Mouse (Mus musculus): ENCODE results near the gene Vmn1r79. TPM values are rescaled to one million over a fixed set of nuclear protein-coding genes. Genes with fewer than 3 reads are reported as not detected.
"Not testable (repeated sequence)": the region's sequence is repeated elsewhere in the genome, so short reads cannot be mapped to it uniquely, and the experiment has no call there.

Vmn1r79 gene
- 0.04 TPM in 1 of 2 replicates, not detected in the other for polyA plus RNA-seq (2015; fragmentation: Nextera tagmentation; extraction: Ambion mirVana)

DNA sequence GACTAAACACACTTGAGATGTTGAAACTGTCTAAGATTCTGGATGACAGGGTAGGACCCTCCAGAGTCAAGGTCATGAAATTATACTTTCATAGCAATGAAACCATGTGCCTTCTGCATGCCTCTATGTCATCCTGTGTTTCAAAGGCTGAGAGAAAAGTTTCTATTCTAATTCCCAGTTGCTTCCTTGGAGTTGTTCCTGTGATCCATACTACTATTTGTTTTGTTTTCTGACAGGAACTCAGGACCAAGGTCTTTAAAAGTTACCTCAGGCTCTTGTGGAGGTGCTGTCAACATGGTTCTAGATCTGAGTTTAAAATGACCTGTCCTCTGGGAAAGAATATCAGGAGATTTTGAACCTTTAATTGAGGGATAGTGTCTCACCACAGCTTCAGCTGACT lies at the start of gene Vmn1r79:
Gene Vmn1r79, plus strand, starts transcription at position 301 of the 400 bp plus-strand sequence.
- not testable (repeated sequence) for H3K9me3 ChIP-seq (ENCODE audit: control insufficient read depth, low read length); H3K27ac ChIP-seq (replicated peaks); H3K9ac ChIP-seq (ENCODE audit: low read length); H3K27me3 ChIP-seq (ENCODE audit: control insufficient read depth, insufficient read depth, low read length); ATAC-seq (ENCODE audit: low FRiP score, low TSS enrichment); H3K4me2 ChIP-seq (replicated peaks; ENCODE audit: low read depth); DNase-seq (ENCODE audit: low spot score); H3K4me1 ChIP-seq (replicated peaks; ENCODE audit: control insufficient read depth, insufficient read depth); H3K36me3 ChIP-seq (ENCODE audit: control insufficient read depth, insufficient read depth, low read length); H3K4me3 ChIP-seq (ENCODE audit: low read depth, low read length)

DNA sequence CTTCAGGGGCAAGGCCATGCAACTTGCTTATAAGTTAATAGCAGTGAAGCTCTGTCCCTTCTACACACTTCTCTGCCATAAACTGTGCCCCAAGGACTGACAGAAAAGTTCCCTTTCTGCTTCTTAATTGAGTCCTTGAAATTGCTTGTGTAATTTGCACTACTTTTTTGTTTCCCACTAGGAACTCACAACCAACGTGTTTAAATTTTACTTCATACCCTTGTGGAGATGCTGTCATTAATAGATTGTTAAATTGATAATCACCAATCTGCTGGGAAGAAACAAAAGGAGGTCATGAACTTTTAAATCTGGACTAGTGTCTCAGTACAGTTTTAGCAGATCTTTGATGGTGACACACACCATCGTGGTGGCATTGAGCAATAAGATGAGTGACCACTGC lies 21.1 kb upstream of the Vmn1r79 start, which contains the start of gene Vmn1r78:
Gene Vmn1r78, plus strand, starts transcription at position 301 of the 400 bp plus-strand sequence.
- Histone ChIP-seq H3K4me3 (ENCODE audit: low read depth, low read length) (no peak within 1 kb of the TSS), H3K27me3 (ENCODE audit: control insufficient read depth, insufficient read depth, low read length) (no peaks in the 10 kb centered on the region), H3K36me3 (ENCODE audit: control insufficient read depth, insufficient read depth, low read length) (no peaks in the 10 kb centered on the region), H3K27ac (replicated peaks) (no peak within 1 kb of the TSS), H3K4me2 (replicated peaks; ENCODE audit: low read depth) (no peak within 1 kb of the TSS), H3K9me3 (ENCODE audit: control insufficient read depth, low read length) (no peaks in the 10 kb centered on the region), H3K4me1 (replicated peaks; ENCODE audit: control insufficient read depth, insufficient read depth) (no peaks in the 10 kb centered on the region), H3K9ac (ENCODE audit: low read length) (no peak within 1 kb of the TSS)
- WGBS: 48% methylated on average over 2 of the region's 2 CpGs
- TF ChIP-seq EP300 (optimal IDR thresholded peaks at IDR 0.05): no peak
- no peak for TF ChIP-seq CTCF (IDR thresholded peaks at IDR 0.05; ENCODE audit: low read depth)
- DNase-seq (ENCODE audit: low spot score) (no peak), ATAC-seq (ENCODE audit: low FRiP score, low TSS enrichment) (no peak)

DNA sequence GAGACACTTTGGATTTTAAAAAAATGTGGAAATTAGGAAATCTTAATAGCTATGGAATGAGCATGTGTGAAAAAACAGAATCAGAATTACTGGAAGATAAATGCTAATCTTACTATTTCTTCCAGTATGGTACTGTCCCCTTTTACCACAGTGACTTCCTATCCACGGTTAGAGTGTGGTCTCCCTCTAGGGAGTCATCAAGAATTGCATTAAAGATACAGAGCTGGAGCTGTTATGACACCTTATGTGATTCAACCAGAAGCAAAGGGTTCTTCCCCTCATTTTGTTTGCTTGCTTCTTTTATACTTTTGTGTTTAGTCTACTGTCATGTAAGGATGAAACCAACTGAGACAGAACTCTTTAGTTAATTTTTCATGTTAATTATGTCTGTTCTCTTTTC lies 14.6 kb upstream of the Vmn1r79 start:
- 67% methylated on average over 1 of the region's 1 CpGs for WGBS
- not testable (repeated sequence) for H3K4me1 ChIP-seq (replicated peaks; ENCODE audit: control insufficient read depth, insufficient read depth); H3K9me3 ChIP-seq (ENCODE audit: control insufficient read depth, low read length); DNase-seq (ENCODE audit: low spot score); H3K4me2 ChIP-seq (replicated peaks; ENCODE audit: low read depth); H3K36me3 ChIP-seq (ENCODE audit: control insufficient read depth, insufficient read depth, low read length); H3K27ac ChIP-seq (replicated peaks); H3K4me3 ChIP-seq (ENCODE audit: low read depth, low read length); H3K27me3 ChIP-seq (ENCODE audit: control insufficient read depth, insufficient read depth, low read length); H3K9ac ChIP-seq (ENCODE audit: low read length); ATAC-seq (ENCODE audit: low FRiP score, low TSS enrichment)

DNA sequence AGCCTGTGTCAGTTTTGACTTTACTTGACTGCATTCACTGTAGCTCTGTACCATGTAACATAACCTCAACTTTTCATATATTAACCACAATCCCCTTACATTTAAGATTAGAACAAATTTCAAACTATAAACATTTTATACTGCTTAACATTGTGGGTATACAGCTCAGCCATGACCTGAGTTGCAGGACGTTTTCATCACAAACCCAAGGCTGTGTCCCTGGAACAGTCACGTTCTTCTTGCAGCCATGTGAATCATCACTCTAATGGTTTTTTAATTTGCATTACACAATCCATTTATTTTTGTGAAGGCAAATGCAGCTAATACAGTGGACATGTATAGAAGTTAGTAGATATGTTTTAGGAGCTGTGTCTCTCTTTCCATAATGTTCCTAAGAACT lies 1.8 kb downstream of the Vmn1r79 start:
- DNase-seq (ENCODE audit: low spot score); H3K27me3 ChIP-seq (ENCODE audit: control insufficient read depth, insufficient read depth, low read length); H3K4me3 ChIP-seq (ENCODE audit: low read depth, low read length); H3K4me1 ChIP-seq (replicated peaks; ENCODE audit: control insufficient read depth, insufficient read depth); H3K36me3 ChIP-seq (ENCODE audit: control insufficient read depth, insufficient read depth, low read length); H3K4me2 ChIP-seq (replicated peaks; ENCODE audit: low read depth); H3K9me3 ChIP-seq (ENCODE audit: control insufficient read depth, low read length); H3K9ac ChIP-seq (ENCODE audit: low read length); H3K27ac ChIP-seq (replicated peaks); ATAC-seq (ENCODE audit: low FRiP score, low TSS enrichment): not testable (repeated sequence)
- 56% methylated on average over 2 of the region's 2 CpGs for WGBS

DNA sequence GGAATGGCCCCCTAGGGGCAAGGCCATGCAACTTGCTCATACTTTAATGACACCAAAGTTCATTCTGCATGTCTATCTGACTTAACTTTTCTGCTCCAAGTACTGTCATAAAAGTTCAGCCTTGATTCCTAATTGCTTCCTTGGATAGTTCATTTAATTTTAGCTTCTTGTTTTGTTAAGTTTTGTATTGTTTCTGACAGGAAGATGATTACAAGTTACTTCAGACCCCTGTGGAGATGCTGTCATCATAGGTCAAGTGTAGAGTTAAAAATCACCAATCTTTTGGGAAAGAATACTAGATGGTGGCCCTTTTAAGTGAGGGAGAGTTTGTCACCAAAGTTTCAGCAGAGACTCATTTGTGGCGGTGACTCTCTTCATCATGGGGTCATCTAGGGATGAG lies 17.9 kb downstream of the Vmn1r79 start, which contains the start of gene Vmn1r80:
Gene Vmn1r80, plus strand, starts transcription at position 301 of the 400 bp plus-strand sequence.
- no peaks in the 10 kb centered on the region for H3K27me3 ChIP-seq (ENCODE audit: control insufficient read depth, insufficient read depth, low read length)
- ATAC-seq (ENCODE audit: low FRiP score, low TSS enrichment) (no peak), DNase-seq (ENCODE audit: low spot score) (no peak)
- H3K4me1 ChIP-seq (replicated peaks; ENCODE audit: control insufficient read depth, insufficient read depth): no peaks in the 10 kb centered on the region
- 69% methylated on average over 1 of the region's 1 CpGs for WGBS
- H3K9me3 ChIP-seq (ENCODE audit: control insufficient read depth, low read length): no peaks in the 10 kb centered on the region
- no peaks in the 10 kb centered on the region for H3K36me3 ChIP-seq (ENCODE audit: control insufficient read depth, insufficient read depth, low read length)
- H3K4me2 ChIP-seq (replicated peaks; ENCODE audit: low read depth): no peak within 1 kb of the TSS
- H3K27ac ChIP-seq (replicated peaks): no peak within 1 kb of the TSS
- TF ChIP-seq EP300 (optimal IDR thresholded peaks at IDR 0.05): no peak
- TF ChIP-seq CTCF (IDR thresholded peaks at IDR 0.05; ENCODE audit: low read depth): no peak
- H3K4me3 ChIP-seq (ENCODE audit: low read depth, low read length): no peak within 1 kb of the TSS
- H3K9ac ChIP-seq (ENCODE audit: low read length): no peak within 1 kb of the TSS

DNA sequence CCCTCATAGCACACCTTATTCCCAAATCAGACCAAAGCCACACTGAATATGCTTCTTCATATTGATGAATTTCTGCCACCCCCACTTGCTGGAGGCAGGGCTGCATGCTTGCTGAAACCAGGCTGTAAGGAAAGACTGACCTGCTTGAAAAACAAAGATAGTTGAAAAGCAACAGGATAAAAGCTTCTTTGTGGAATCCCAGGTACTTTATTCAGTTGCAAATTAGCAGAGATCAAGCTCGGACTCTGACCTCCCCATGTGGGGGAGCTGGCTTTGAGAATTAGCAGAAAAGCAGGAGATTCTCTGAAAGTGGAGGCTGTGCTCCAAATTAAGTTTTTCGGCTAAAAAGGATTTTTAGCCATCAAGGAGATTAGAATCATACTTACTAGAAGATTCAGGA lies 33.1 kb downstream of the Vmn1r79 start:
- Histone ChIP-seq H3K36me3 (ENCODE audit: control insufficient read depth, insufficient read depth, low read length) (no peaks in the 10 kb centered on the region), H3K27ac (replicated peaks) (no peak overlapping the region), H3K4me2 (replicated peaks; ENCODE audit: low read depth) (no peak overlapping the region), H3K4me1 (replicated peaks; ENCODE audit: control insufficient read depth, insufficient read depth) (no peaks in the 10 kb centered on the region), H3K4me3 (ENCODE audit: low read depth, low read length) (no peak overlapping the region), H3K9ac (ENCODE audit: low read length) (no peak overlapping the region), H3K27me3 (ENCODE audit: control insufficient read depth, insufficient read depth, low read length) (no peaks in the 10 kb centered on the region), H3K9me3 (ENCODE audit: control insufficient read depth, low read length) (no peaks in the 10 kb centered on the region)
- DNase-seq (ENCODE audit: low spot score) (no peak), ATAC-seq (ENCODE audit: low FRiP score, low TSS enrichment) (no peak)
- TF ChIP-seq CTCF (IDR thresholded peaks at IDR 0.05; ENCODE audit: low read depth) (no peak), EP300 (optimal IDR thresholded peaks at IDR 0.05) (no peak)
- WGBS: 64% methylated on average over 2 of the region's 2 CpGs

Other genes with a start within 250 kb of the Vmn1r79 start
- gene Vmn1r76, start 233.1 kb upstream of the Vmn1r79 start, polyA plus RNA-seq (2015; fragmentation: Nextera tagmentation; extraction: Ambion mirVana): not detected in 2 replicates
- 0.01 TPM in 1 of 2 replicates, not detected in the other for gene Vmn1r77, start 134.5 kb upstream of the Vmn1r79 start, polyA plus RNA-seq (2015; fragmentation: Nextera tagmentation; extraction: Ambion mirVana)
- 0.02 TPM in 1 of 2 replicates, not detected in the other for gene Vmn1r78, start 21.0 kb upstream of the Vmn1r79 start, polyA plus RNA-seq (2015; fragmentation: Nextera tagmentation; extraction: Ambion mirVana)
- 0.02 TPM in 1 of 2 replicates, not detected in the other for gene Vmn1r80, start 18.0 kb downstream of the Vmn1r79 start, polyA plus RNA-seq (2015; fragmentation: Nextera tagmentation; extraction: Ambion mirVana)
- 0.01 TPM in 1 of 2 replicates, not detected in the other for gene Vmn1r81, start 97.0 kb downstream of the Vmn1r79 start, polyA plus RNA-seq (2015; fragmentation: Nextera tagmentation; extraction: Ambion mirVana)
- not detected in 2 replicates for gene Vmn1r82, start 129.2 kb downstream of the Vmn1r79 start, polyA plus RNA-seq (2015; fragmentation: Nextera tagmentation; extraction: Ambion mirVana)
- 0.04 TPM in 1 of 2 replicates, not detected in the other for gene Vmn1r83, start 158.2 kb downstream of the Vmn1r79 start, polyA plus RNA-seq (2015; fragmentation: Nextera tagmentation; extraction: Ambion mirVana)
- not detected in 2 replicates for gene Vmn1r84, start 198.0 kb downstream of the Vmn1r79 start, polyA plus RNA-seq (2015; fragmentation: Nextera tagmentation; extraction: Ambion mirVana)

Data from stomach, postnatal 0 days (tissue).